Mouse (Mus musculus) brown adipose tissue, adult 24 weeks (tissue): ENCODE data around the gene Fuca1. TPM values are rescaled to one million over a fixed set of nuclear protein-coding genes. Genes with fewer than 3 reads are reported as not detected.

Experiments used
- H3K27ac ChIP-seq: fragments of 200-500 bp; replicated peaks from 2 replicates; pipeline ENCODE4 v1.5.1; 2012; ENCODE audit warnings: low read depth, mild to moderate bottlenecking, low read length
- H3K4me1 ChIP-seq: fragments of 200-500 bp; 2 replicates; pipeline ENCODE4 v1.6.1; 2012; ENCODE audit warnings: low read length, mixed read lengths; ENCODE audit not compliant: control insufficient read depth, insufficient read depth, insufficient read length
- H3K4me3 ChIP-seq: fragments of 200-500 bp; 2 replicates; pipeline ENCODE4 v1.5.1; 2012; ENCODE audit warnings: low read depth, mild to moderate bottlenecking, low read length, moderate library complexity; ENCODE audit not compliant: insufficient read depth
- polyA plus RNA-seq: library from polyadenylated mRNA; stranded (reverse); fragments of >200 nt; gene quantifications from 2 replicates; pipeline ENCODE4 v1.2.4, GENCODE M21; 2012; ENCODE audit not compliant: missing spikeins, insufficient read depth, insufficient read length

The Fuca1 gene
- polyA plus RNA-seq, 1 experiment = 110 TPM

- H3K4me1 ChIP-seq = peaks cover 3% of the 10 kb centered on the region; the same call in 1 of the 2 replicates
- no peak overlapping the region for H3K27ac ChIP-seq
- no peak overlapping the region for H3K4me3 ChIP-seq
Observed at GRCm38 (mm10) chr4:135985193-135985592, 64.7 kb downstream of the Fuca1 start.

GRCm38 (mm10) chr4:135985769-135986168 lies 65.2 kb downstream of the Fuca1 start:
- Histone ChIP-seq H3K4me3 (peak overlapping the region; percentile 65; the same call in 1 of the 2 replicates), H3K4me1 (peaks cover 3% of the 10 kb centered on the region; the same call in 1 of the 2 replicates), H3K27ac (no peak overlapping the region)

GRCm38 (mm10) chr4:135986301-135986942 lies 65.9 kb downstream of the Fuca1 start:
- no peak overlapping the region for H3K27ac ChIP-seq
- peak overlapping the region; percentile 65 for H3K4me3 ChIP-seq
- peaks cover 3% of the 10 kb centered on the region; the same call in 1 of the 2 replicates for H3K4me1 ChIP-seq

GRCm38 (mm10) chr4:135986943-135987710 lies 66.6 kb downstream of the Fuca1 start, which contains the start of gene Pithd1:
TSS of gene Pithd1 (minus strand) at chr4:135987264.
- Histone ChIP-seq H3K4me1 (peaks cover 3% of the 10 kb centered on the region; the same call in 1 of the 2 replicates), H3K4me3 (peak within 1 kb of the TSS; percentile 76), H3K27ac (peak within 1 kb of the TSS; percentile 81)

GRCm38 (mm10) chr4:135987714-135988113 lies 67.2 kb downstream of the Fuca1 start:
- H3K27ac ChIP-seq = no peak overlapping the region
- peaks cover 3% of the 10 kb centered on the region; the same call in 1 of the 2 replicates for H3K4me1 ChIP-seq
- peak overlapping the region; percentile 76; the same call in 1 of the 2 replicates for H3K4me3 ChIP-seq

Other genes starting within 250 kb of the Fuca1 start
- not detected in 2 replicates for gene Ifnlr1, start 234.4 kb upstream of the Fuca1 start, polyA plus RNA-seq
- gene Il22ra1, start 192.6 kb upstream of the Fuca1 start, polyA plus RNA-seq = not detected in 2 replicates
- 7.0 and 8.0 TPM in 2 replicates for gene Myom3, start 161.0 kb upstream of the Fuca1 start, polyA plus RNA-seq
- gene Srsf10, start 65.0 kb upstream of the Fuca1 start, polyA plus RNA-seq = 58.3 and 62.6 TPM in 2 replicates
- gene Pnrc2, start 46.9 kb upstream of the Fuca1 start, polyA plus RNA-seq = 86.4 and 125 TPM in 2 replicates
- 0.55 and 0.58 TPM in 2 replicates for gene Cnr2, start 25.3 kb upstream of the Fuca1 start, polyA plus RNA-seq
- gene Hmgcl, start 25.7 kb downstream of the Fuca1 start, polyA plus RNA-seq = 45.1 and 79.9 TPM in 2 replicates
- 40.3 and 53.3 TPM in 2 replicates for gene Gale, start 43.0 kb downstream of the Fuca1 start, polyA plus RNA-seq
- 29.3 and 29.8 TPM in 2 replicates for gene Lypla2, start 51.9 kb downstream of the Fuca1 start, polyA plus RNA-seq
- 20.3 and 31.3 TPM in 2 replicates for gene Pithd1, start 66.5 kb downstream of the Fuca1 start, polyA plus RNA-seq
- 28.3 and 33.8 TPM in 2 replicates for gene Eloa, start 101.0 kb downstream of the Fuca1 start, polyA plus RNA-seq
- gene Rpl11, start 132.7 kb downstream of the Fuca1 start, polyA plus RNA-seq = 772 and 1,311 TPM in 2 replicates
- 75.0 and 78.1 TPM in 2 replicates for gene Id3, start 222.8 kb downstream of the Fuca1 start, polyA plus RNA-seq